Mouse (Mus musculus): ENCODE measurements around the gene Vamp8.

DNA sequence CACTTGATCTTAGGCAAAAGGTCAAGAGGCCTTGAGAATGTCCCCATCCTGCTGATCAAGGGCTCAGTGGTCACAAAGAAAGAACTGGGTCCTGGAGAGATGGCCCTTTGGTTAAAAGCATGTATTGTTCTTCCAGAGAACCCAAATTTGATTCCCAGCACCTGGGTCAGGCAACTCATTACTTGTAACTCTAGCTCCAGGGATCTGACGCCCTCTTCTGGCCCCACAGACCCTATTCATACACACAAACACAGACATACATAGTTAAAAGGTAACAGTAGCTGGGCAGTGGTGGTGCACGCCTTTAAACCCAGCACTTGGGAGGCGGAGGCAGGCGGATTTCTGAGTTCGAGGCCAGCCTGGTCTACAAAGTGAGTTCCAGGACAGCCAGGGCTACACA is 1.8 kb upstream of the Vamp8 start:
- TF ChIP-seq CTCF (IDR thresholded peaks at IDR 0.05; ENCODE audit: borderline replicate concordance, insufficient read depth, low read depth, low read length) (no peak), POLR2A (IDR thresholded peaks at IDR 0.05; ENCODE audit: borderline replicate concordance, insufficient read depth, low read length) (no peak)
